Mouse (Mus musculus) liver, embryonic 14.5 days (tissue): Measurements from ENCODE around the gene Trim80. TPM values are rescaled to one million over a fixed set of nuclear protein-coding genes. Genes with fewer than 3 reads are reported as not detected.
A peak's percentile ranks its signal among the peaks of the same experiment; 100 is the strongest.

Experiments
- ATAC-seq: fragments of 200-750 bp; cut with Nextera tagmentation; 2 replicates; pipeline ENCODE4 v1.8.0; 2017; ENCODE audit warnings: moderate number of reproducible peaks, mild to moderate bottlenecking, moderate library complexity; ENCODE audit not compliant: insufficient read depth
- DNase-seq, 3 experiments: peaks; one replicate each; pipeline ENCODE4 v3.0.0-alpha.2; 2012 to 2013; ENCODE audit warnings: low read depth in 3 of 3, low spot score in 3 of 3
- H3K27ac ChIP-seq: fragments of 300-500 bp; sonication (generic); 2 replicates; pipeline ENCODE4 v1.5.1; 2014; ENCODE audit warnings: moderate library complexity, mild to moderate bottlenecking, control low read depth, inconsistent platforms
- H3K27me3 ChIP-seq: fragments of 300-500 bp; sonication (generic); 2 replicates; pipeline ENCODE4 v1.6.1; 2014; ENCODE audit warnings: mild to moderate bottlenecking, low read length, moderate library complexity; ENCODE audit not compliant: control insufficient read depth, insufficient read depth
- H3K36me3 ChIP-seq: fragments of 300-500 bp; sonication (generic); replicated peaks from 2 replicates; pipeline ENCODE4 v1.6.1; 2014; ENCODE audit warnings: low read depth; ENCODE audit not compliant: control insufficient read depth, insufficient read depth
- H3K4me1 ChIP-seq, 2 experiments: fragments of 200-500 bp in 1 of 2; fragments of 300-500 bp in 1 of 2; sonication (generic) in 1 of 2; replicated peaks; 2 replicates each; pipeline ENCODE4 v1.6.1; 2012 to 2014; ENCODE audit warnings: antibody characterized with exemption in 1 of 2, inconsistent platforms in 1 of 2, low read length in 1 of 2; ENCODE audit not compliant: control insufficient read depth in 2 of 2, insufficient read depth in 2 of 2
- H3K4me2 ChIP-seq: fragments of 300-500 bp; sonication (generic); 2 replicates; pipeline ENCODE4 v1.6.1; 2014; ENCODE audit warnings: low read depth, mild to moderate bottlenecking, control low read depth, moderate library complexity
- H3K4me3 ChIP-seq, 2 experiments: fragments of 200-500 bp in 1 of 2; fragments of 300-500 bp in 1 of 2; sonication (generic) in 1 of 2; 2 replicates each; pipeline ENCODE4 v1.5.1; 2012 to 2014; ENCODE audit warnings: low read depth in 2 of 2, low read length in 2 of 2, mild to moderate bottlenecking in 2 of 2, control low read depth in 1 of 2, inconsistent platforms in 1 of 2, moderate library complexity in 1 of 2; ENCODE audit not compliant: insufficient read depth in 1 of 2
- H3K9ac ChIP-seq: fragments of 300-500 bp; sonication (generic); replicated peaks from 2 replicates; pipeline ENCODE4 v1.6.1; 2014; ENCODE audit warnings: mild to moderate bottlenecking, control low read depth, moderate library complexity
- H3K9me3 ChIP-seq: fragments of 300-500 bp; sonication (generic); 2 replicates; pipeline ENCODE4 v1.6.1; 2016; ENCODE audit warnings: low read length, mixed read lengths; ENCODE audit not compliant: control insufficient read depth
- CTCF ChIP-seq: IDR thresholded peaks from 2 replicates; pipeline ENCODE4 v1.5.1; 2016; ENCODE audit warnings: antibody characterized with exemption, low read depth, control low read depth
- EP300 ChIP-seq: IDR thresholded peaks from 2 replicates; pipeline ENCODE4 v1.6.1; 2016; ENCODE audit warnings: antibody characterized with exemption, low read depth
- WGBS: fragments of 180-500 bp; shearing (Covaris S2); extraction: QIAGEN DNeasy Blood & Tissue Kit; methylation state at CpG from one replicate; pipeline ENCODE4 v1.1.7; 2014; ENCODE audit not compliant: insufficient replicate concordance; 5-methylcytosine and 5-hydroxymethylcytosine counted together
- polyA plus RNA-seq, 2 experiments: library from polyadenylated mRNA; depleted of rRNA in 1 of 2; stranded (reverse) in 1 of 2; unstranded in 1 of 2; fragments of >200 nt; fragmentation: Nextera tagmentation in 1 of 2; extraction: Ambion mirVana in 1 of 2; gene quantifications; 2 replicates each; pipeline versions ENCODE4 v1.2.1 to v1.2.3; 2012 to 2014

The Trim80 gene
- polyA plus RNA-seq, 2 experiments: 0.07 to 0.13 TPM

DNA sequence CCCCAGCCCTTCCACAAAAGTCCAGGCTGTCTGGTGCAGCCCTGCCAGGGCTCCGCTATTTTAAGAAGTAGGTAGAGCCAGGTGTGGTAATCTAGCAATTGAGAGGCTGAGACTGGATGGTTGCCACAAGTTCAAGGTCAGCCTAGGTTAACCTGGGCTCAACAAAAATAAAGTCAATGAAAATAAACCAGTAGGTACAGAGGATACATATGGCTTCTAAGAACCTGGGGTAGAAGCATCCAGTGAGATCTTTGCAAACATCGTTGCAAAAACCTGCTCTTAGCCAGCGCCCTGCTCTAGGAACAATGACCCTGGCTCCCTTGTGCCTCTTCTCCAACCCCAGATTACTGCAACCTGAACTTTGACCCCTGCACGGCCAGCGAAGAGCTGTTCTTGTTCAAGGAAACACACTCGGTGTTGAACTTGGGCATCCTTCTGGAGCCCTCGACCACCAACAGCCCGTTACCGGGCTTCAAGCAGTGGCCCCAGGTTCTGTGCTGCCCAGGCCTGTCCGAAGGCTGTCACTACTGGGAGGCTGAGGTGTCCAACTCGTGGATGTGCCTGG lies 7.1 kb downstream of the Trim80 start:
- Histone ChIP-seq H3K4me2 (peak overlapping the region; percentile 4; the same call in 1 of the 2 replicates), H3K4me3 (no peak overlapping the region; a peak in 1 of 4 replicates), H3K4me1 (peaks cover 0 to 20% of the 10 kb centered on the region in 2 experiments; a peak in 2 of 4 replicates), H3K9me3 (no peaks in the 10 kb centered on the region), H3K9ac (no peak overlapping the region), H3K27ac (no peak overlapping the region), H3K36me3 (no peaks in the 10 kb centered on the region), H3K27me3 (no peaks in the 10 kb centered on the region)
- WGBS: 60% methylated on average over 11 of the region's 11 CpGs
- TF ChIP-seq EP300: no peak
- no peak for TF ChIP-seq CTCF
- ATAC-seq (peak; percentile 23; the same call in 1 of the 2 replicates), DNase-seq (no peak)

DNA sequence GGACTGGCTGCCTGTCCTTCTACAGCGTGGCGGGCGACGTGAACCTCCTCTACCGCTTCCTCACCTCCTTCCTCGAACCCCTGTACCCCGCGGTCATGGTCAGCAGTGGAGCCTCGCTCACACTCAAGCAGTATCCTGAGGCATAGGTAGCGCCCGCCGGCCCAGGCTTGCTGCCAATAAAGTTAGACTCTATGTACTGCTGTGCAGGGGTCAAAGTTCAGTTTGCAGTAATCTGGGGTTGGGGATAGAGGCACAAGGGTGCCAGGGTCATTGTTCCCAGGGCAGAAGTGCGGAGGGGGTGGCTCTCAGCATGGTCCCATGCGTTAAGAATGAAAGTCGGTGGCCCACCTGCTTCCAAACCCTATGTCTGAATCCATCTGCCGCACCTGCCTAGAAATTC lies 7.7 kb downstream of the Trim80 start:
- 62% methylated on average over 16 of the region's 16 CpGs for WGBS
- Histone ChIP-seq H3K4me2 (no peak overlapping the region), H3K9ac (no peak overlapping the region), H3K4me3 (no peak overlapping the region), H3K9me3 (no peaks in the 10 kb centered on the region), H3K36me3 (no peaks in the 10 kb centered on the region), H3K27ac (no peak overlapping the region), H3K27me3 (no peaks in the 10 kb centered on the region), H3K4me1 (peaks cover 0 to 20% of the 10 kb centered on the region in 2 experiments; a peak in 2 of 4 replicates)
- peak; percentile 56; the same call in 1 of the 2 replicates for ATAC-seq
- DNase-seq: no peak
- no peak for TF ChIP-seq CTCF
- TF ChIP-seq EP300: no peak

DNA sequence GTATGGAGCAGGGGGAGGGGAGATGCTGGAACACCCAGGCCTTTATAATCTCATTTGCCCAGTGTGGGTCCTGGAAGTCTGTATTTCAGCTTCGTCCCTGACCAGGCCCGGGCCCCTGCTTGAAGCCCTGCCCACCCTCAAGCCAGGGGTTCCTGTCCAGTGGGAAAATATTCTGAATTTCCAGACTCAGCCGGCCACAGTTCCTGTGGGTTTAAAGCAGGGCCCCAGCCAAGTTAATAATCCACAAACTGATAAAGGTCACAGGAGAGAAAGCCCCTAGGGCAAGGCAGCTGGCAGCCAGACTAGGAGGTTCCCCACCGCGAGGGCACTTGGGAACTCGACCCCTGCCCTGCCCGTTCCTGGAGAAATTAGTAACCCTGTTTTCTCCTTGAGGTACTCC lies 8.7 kb downstream of the Trim80 start:
- H3K36me3 ChIP-seq: no peaks in the 10 kb centered on the region
- DNase-seq (no peak), ATAC-seq (no peak)
- no peak overlapping the region for H3K4me3 ChIP-seq
- no peaks in the 10 kb centered on the region for H3K9me3 ChIP-seq
- no peak overlapping the region for H3K9ac ChIP-seq
- peaks cover 0 to 20% of the 10 kb centered on the region in 2 experiments; a peak in 2 of 4 replicates for H3K4me1 ChIP-seq
- H3K27ac ChIP-seq: no peak overlapping the region; the same call in 1 of the 2 replicates
- no peak for TF ChIP-seq CTCF
- no peak for TF ChIP-seq EP300
- WGBS: 64% methylated on average over 7 of the region's 7 CpGs
- H3K27me3 ChIP-seq: no peaks in the 10 kb centered on the region
- H3K4me2 ChIP-seq: no peak overlapping the region

- H3K9ac ChIP-seq: no peak overlapping the region
- H3K27ac ChIP-seq: no peak overlapping the region
- ATAC-seq: no peak
Observed at GRCm38 (mm10) chr11:115450176-115450575, 9.8 kb downstream of the Trim80 start.

GRCm38 (mm10) chr11:115451781-115452241 lies 11.5 kb downstream of the Trim80 start:
- no peak for ATAC-seq
- WGBS: 56% methylated on average over 8 of the region's 8 CpGs

More at GRCm38 (mm10) chr11:115450176-115450575, 9.8 kb downstream of the Trim80 start:
- H3K36me3 ChIP-seq: no peaks in the 10 kb centered on the region
- H3K4me3 ChIP-seq: no peak overlapping the region
- TF ChIP-seq EP300: no peak
- TF ChIP-seq CTCF: no peak
- H3K27me3 ChIP-seq: no peaks in the 10 kb centered on the region
- 68% methylated on average over 7 of the region's 7 CpGs for WGBS
- H3K9me3 ChIP-seq: no peaks in the 10 kb centered on the region
- H3K4me1 ChIP-seq: peaks cover 0 to 20% of the 10 kb centered on the region in 2 experiments; a peak in 2 of 4 replicates
- no peak for DNase-seq
- no peak overlapping the region for H3K4me2 ChIP-seq

More at GRCm38 (mm10) chr11:115451781-115452241, 11.5 kb downstream of the Trim80 start:
- no peaks in the 10 kb centered on the region for H3K9me3 ChIP-seq
- no peak overlapping the region for H3K4me3 ChIP-seq
- no peaks in the 10 kb centered on the region for H3K27me3 ChIP-seq
- H3K4me2 ChIP-seq: no peak overlapping the region
- no peak overlapping the region for H3K9ac ChIP-seq
- no peak for TF ChIP-seq CTCF
- TF ChIP-seq EP300: no peak
- H3K4me1 ChIP-seq: peaks cover 0 to 17% of the 10 kb centered on the region in 2 experiments; a peak in 2 of 4 replicates
- DNase-seq: no peak
- no peak overlapping the region for H3K27ac ChIP-seq
- no peaks in the 10 kb centered on the region for H3K36me3 ChIP-seq
